Mouse (Mus musculus) stomach, embryonic 15.5 days (tissue): ENCODE results near the gene Dhx16. TPM values are rescaled to one million over a fixed set of nuclear protein-coding genes. Genes with fewer than 3 reads are reported as not detected.
"Not testable (repeated sequence)": the region's sequence is repeated elsewhere in the genome, so short reads cannot be mapped to it uniquely, and the experiment has no call there.

Experiments
- ATAC-seq: fragments of 200-750 bp; cut with Nextera tagmentation; 2 replicates; pipeline ENCODE4 v1.8.0; 2017; ENCODE audit warnings: low read depth, moderate number of reproducible peaks, moderate TSS enrichment; ENCODE audit not compliant: insufficient read depth, low FRiP score
- H3K27ac ChIP-seq: fragments of 300-500 bp; sonication (generic); 2 replicates; pipeline ENCODE4 v1.5.1; 2015; ENCODE audit warnings: mild to moderate bottlenecking, inconsistent platforms
- H3K27me3 ChIP-seq: fragments of 300-500 bp; sonication (generic); replicated peaks from 2 replicates; pipeline ENCODE4 v1.6.1; 2015; ENCODE audit warnings: inconsistent platforms
- H3K36me3 ChIP-seq: fragments of 300-500 bp; sonication (generic); 2 replicates; pipeline ENCODE4 v1.6.1; 2015; ENCODE audit warnings: inconsistent platforms
- H3K4me1 ChIP-seq: fragments of 300-500 bp; sonication (generic); 2 replicates; pipeline ENCODE4 v1.6.1; 2015; ENCODE audit warnings: inconsistent platforms
- H3K4me2 ChIP-seq: fragments of 300-500 bp; sonication (generic); 2 replicates; pipeline ENCODE4 v1.6.1; 2015; ENCODE audit warnings: mild to moderate bottlenecking, inconsistent platforms
- H3K4me3 ChIP-seq: fragments of 300-500 bp; sonication (generic); replicated peaks from 2 replicates; pipeline ENCODE4 v1.5.1; 2015; ENCODE audit warnings: inconsistent platforms
- H3K9ac ChIP-seq: fragments of 300-500 bp; sonication (generic); 2 replicates; pipeline ENCODE4 v1.6.1; 2015; ENCODE audit warnings: inconsistent platforms
- H3K9me3 ChIP-seq: fragments of 300-500 bp; sonication (generic); 2 replicates; pipeline ENCODE4 v1.6.1; 2016; ENCODE audit warnings: inconsistent platforms
- WGBS: fragments of 180-500 bp; shearing (Covaris S2); methylation state at CpG from one replicate; pipeline ENCODE4 v1.1.7; 2015; 5-methylcytosine and 5-hydroxymethylcytosine counted together
- polyA plus RNA-seq: library from polyadenylated mRNA; unstranded; fragments of >200 nt; fragmentation: Nextera tagmentation; extraction: Ambion mirVana; gene quantifications from 2 replicates; pipeline ENCODE4 v1.2.1, GENCODE M21; 2015

Gene Dhx16
- polyA plus RNA-seq, 1 experiment from 2014 or later = 37.8 TPM

- peak overlapping the region; percentile 13; the same call in 1 of the 2 replicates for H3K9ac ChIP-seq
- H3K4me2 ChIP-seq = peak overlapping the region; percentile 64
- H3K4me3 ChIP-seq = peak overlapping the region; percentile 67
- no peaks in the 10 kb centered on the region for H3K27me3 ChIP-seq
- peaks cover 34% of the 10 kb centered on the region for H3K4me1 ChIP-seq
- H3K36me3 ChIP-seq = peaks cover 25% of the 10 kb centered on the region
- ATAC-seq = no peak
- peak overlapping the region; percentile 91 for H3K27ac ChIP-seq
- 2% methylated on average over 5 of the region's 5 CpGs for WGBS
- no peaks in the 10 kb centered on the region for H3K9me3 ChIP-seq
Observed at GRCm38 (mm10) chr17:35838570-35838969, 41.0 kb upstream of the Dhx16 start.

GRCm38 (mm10) chr17:35839002-35839401 is 40.6 kb upstream of the Dhx16 start:
- peak overlapping the region; percentile 64 for H3K4me2 ChIP-seq
- H3K4me1 ChIP-seq = peaks cover 33% of the 10 kb centered on the region
- H3K27me3 ChIP-seq, ATAC-seq, H3K9ac ChIP-seq, H3K9me3 ChIP-seq: not testable (repeated sequence)
- WGBS = 55% methylated on average over 3 of the region's 3 CpGs
- H3K4me3 ChIP-seq = peak overlapping the region; percentile 67
- peaks cover 20% of the 10 kb centered on the region for H3K36me3 ChIP-seq
- peak overlapping the region; percentile 91 for H3K27ac ChIP-seq

GRCm38 (mm10) chr17:35840561-35840960 is 39.1 kb upstream of the Dhx16 start:
- Histone ChIP-seq H3K9ac (no peak overlapping the region), H3K4me3 (peak overlapping the region; percentile 63), H3K9me3 (no peaks in the 10 kb centered on the region), H3K27ac (peak overlapping the region; percentile 76), H3K27me3 (no peaks in the 10 kb centered on the region), H3K36me3 (peaks cover 6% of the 10 kb centered on the region), H3K4me2 (peak overlapping the region; percentile 46), H3K4me1 (peaks cover 19% of the 10 kb centered on the region)
- ATAC-seq = no peak
- WGBS = 52% methylated on average over 14 of the region's 14 CpGs

- ATAC-seq = peak; percentile 91
- Histone ChIP-seq H3K9me3 (no peaks in the 10 kb centered on the region), H3K9ac (peak within 1 kb of the TSS; percentile 38; the same call in 1 of the 2 replicates), H3K36me3 (peaks cover 5% of the 10 kb centered on the region; the same call in 1 of the 2 replicates), H3K4me3 (peak within 1 kb of the TSS; percentile 63), H3K4me2 (peak within 1 kb of the TSS; percentile 73), H3K27ac (peak within 1 kb of the TSS; percentile 86), H3K4me1 (peaks cover 12% of the 10 kb centered on the region; the same call in 1 of the 2 replicates), H3K27me3 (no peaks in the 10 kb centered on the region)
- under 1% methylated on average over 59 of the region's 59 CpGs for WGBS
Observed at GRCm38 (mm10) chr17:35841076-35841950, 38.3 kb upstream of the Dhx16 start, which contains the start of gene Mdc1. Gene Mdc1 (plus strand): TSS chr17:35841515.

GRCm38 (mm10) chr17:35842006-35842405 is 37.6 kb upstream of the Dhx16 start:
- Histone ChIP-seq H3K27ac (peak overlapping the region; percentile 86), H3K9ac (peak overlapping the region; percentile 38; the same call in 1 of the 2 replicates), H3K36me3 (peaks cover 7% of the 10 kb centered on the region), H3K4me2 (peak overlapping the region; percentile 73), H3K4me3 (peak overlapping the region; percentile 63), H3K27me3 (no peaks in the 10 kb centered on the region), H3K4me1 (peaks cover 10% of the 10 kb centered on the region; the same call in 1 of the 2 replicates), H3K9me3 (no peaks in the 10 kb centered on the region)
- WGBS = 8% methylated on average over 11 of the region's 11 CpGs
- ATAC-seq = no peak

GRCm38 (mm10) chr17:35843514-35843913 is 36.1 kb upstream of the Dhx16 start:
- no peak overlapping the region for H3K4me2 ChIP-seq
- peaks cover 10% of the 10 kb centered on the region; the same call in 1 of the 2 replicates for H3K4me1 ChIP-seq
- H3K9ac ChIP-seq = no peak overlapping the region
- no peak overlapping the region for H3K27ac ChIP-seq
- ATAC-seq = no peak
- no peaks in the 10 kb centered on the region for H3K27me3 ChIP-seq
- 92% methylated on average over 3 of the region's 3 CpGs for WGBS
- peaks cover 21% of the 10 kb centered on the region for H3K36me3 ChIP-seq
- H3K4me3 ChIP-seq = no peak overlapping the region
- H3K9me3 ChIP-seq = no peaks in the 10 kb centered on the region

GRCm38 (mm10) chr17:35848112-35848511 is 31.5 kb upstream of the Dhx16 start:
- H3K9me3 ChIP-seq = no peaks in the 10 kb centered on the region
- no peak overlapping the region for H3K4me3 ChIP-seq
- peaks cover 60% of the 10 kb centered on the region for H3K36me3 ChIP-seq
- ATAC-seq = no peak
- no peaks in the 10 kb centered on the region for H3K27me3 ChIP-seq
- H3K4me1 ChIP-seq = no peaks in the 10 kb centered on the region
- H3K27ac ChIP-seq = no peak overlapping the region
- H3K4me2 ChIP-seq = no peak overlapping the region
- WGBS = 41% methylated on average over 1 of the region's 1 CpGs
- H3K9ac ChIP-seq = no peak overlapping the region

- H3K27me3 ChIP-seq = no peaks in the 10 kb centered on the region
- H3K9ac ChIP-seq = no peak overlapping the region
- ATAC-seq = no peak
- H3K36me3 ChIP-seq = peaks cover 63% of the 10 kb centered on the region
- H3K4me1 ChIP-seq = no peaks in the 10 kb centered on the region
- H3K9me3 ChIP-seq = no peaks in the 10 kb centered on the region
- no peak overlapping the region for H3K27ac ChIP-seq
- 91% methylated on average over 3 of the region's 3 CpGs for WGBS
- H3K4me3 ChIP-seq = no peak overlapping the region
- H3K4me2 ChIP-seq = no peak overlapping the region
Observed at GRCm38 (mm10) chr17:35850974-35851373, 28.6 kb upstream of the Dhx16 start.

GRCm38 (mm10) chr17:35859371-35859770 is 20.2 kb upstream of the Dhx16 start:
- H3K9me3 ChIP-seq = no peaks in the 10 kb centered on the region
- ATAC-seq = no peak
- WGBS = 76% methylated on average over 1 of the region's 1 CpGs

GRCm38 (mm10) chr17:35859835-35860234 is 19.8 kb upstream of the Dhx16 start:
- Histone ChIP-seq H3K4me1 (peaks cover 9% of the 10 kb centered on the region; the same call in 1 of the 2 replicates), H3K4me3 (no peak overlapping the region), H3K4me2 (no peak overlapping the region), H3K27ac (no peak overlapping the region), H3K9me3 (no peaks in the 10 kb centered on the region), H3K27me3 (no peaks in the 10 kb centered on the region), H3K36me3 (peaks cover 14% of the 10 kb centered on the region), H3K9ac (no peak overlapping the region)
- WGBS = 65% methylated on average over 2 of the region's 2 CpGs
- ATAC-seq = no peak

More at GRCm38 (mm10) chr17:35859371-35859770, 20.2 kb upstream of the Dhx16 start:
- no peaks in the 10 kb centered on the region for H3K27me3 ChIP-seq
- no peak overlapping the region for H3K9ac ChIP-seq
- no peak overlapping the region for H3K4me3 ChIP-seq
- H3K4me2 ChIP-seq = no peak overlapping the region
- peaks cover 14% of the 10 kb centered on the region for H3K36me3 ChIP-seq
- H3K27ac ChIP-seq = no peak overlapping the region
- peaks cover 4% of the 10 kb centered on the region; the same call in 1 of the 2 replicates for H3K4me1 ChIP-seq

GRCm38 (mm10) chr17:35860831-35861197 is 18.8 kb upstream of the Dhx16 start:
- Histone ChIP-seq H3K9ac (0 out of 2 replicates have a peak overlapping the region, but pooled peaks have one; percentile 84), H3K36me3 (peaks cover 11% of the 10 kb centered on the region), H3K4me2 (peak overlapping the region; percentile 74), H3K9me3 (no peaks in the 10 kb centered on the region), H3K4me3 (peak overlapping the region; percentile 87), H3K27me3 (no peaks in the 10 kb centered on the region), H3K27ac (peak overlapping the region; percentile 96), H3K4me1 (peaks cover 14% of the 10 kb centered on the region)
- WGBS = 4% methylated on average over 12 of the region's 12 CpGs
- peak; percentile 15; the same call in 1 of the 2 replicates for ATAC-seq
